Mouse (Mus musculus) liver, embryonic 14.5 days (tissue): Measurements from ENCODE around the gene Gprc5c. TPM values are rescaled to one million over a fixed set of nuclear protein-coding genes. Genes with fewer than 3 reads are reported as not detected.

Source experiments
- ATAC-seq: fragments of 200-750 bp; cut with Nextera tagmentation; 2 replicates; pipeline ENCODE4 v1.8.0; 2017; ENCODE audit warnings: moderate number of reproducible peaks, mild to moderate bottlenecking, moderate library complexity; ENCODE audit not compliant: insufficient read depth
- DNase-seq, 3 experiments: peaks; one replicate each; pipeline ENCODE4 v3.0.0-alpha.2; 2012 to 2013; ENCODE audit warnings: low read depth in 3 of 3, low spot score in 3 of 3
- H3K27ac ChIP-seq: fragments of 300-500 bp; sonication (generic); 2 replicates; pipeline ENCODE4 v1.5.1; 2014; ENCODE audit warnings: moderate library complexity, mild to moderate bottlenecking, control low read depth, inconsistent platforms
- H3K27me3 ChIP-seq: fragments of 300-500 bp; sonication (generic); 2 replicates; pipeline ENCODE4 v1.6.1; 2014; ENCODE audit warnings: mild to moderate bottlenecking, low read length, moderate library complexity; ENCODE audit not compliant: control insufficient read depth, insufficient read depth
- H3K36me3 ChIP-seq: fragments of 300-500 bp; sonication (generic); replicated peaks from 2 replicates; pipeline ENCODE4 v1.6.1; 2014; ENCODE audit warnings: low read depth; ENCODE audit not compliant: control insufficient read depth, insufficient read depth
- H3K4me1 ChIP-seq, 2 experiments: fragments of 200-500 bp in 1 of 2; fragments of 300-500 bp in 1 of 2; sonication (generic) in 1 of 2; replicated peaks; 2 replicates each; pipeline ENCODE4 v1.6.1; 2012 to 2014; ENCODE audit warnings: antibody characterized with exemption in 1 of 2, inconsistent platforms in 1 of 2, low read length in 1 of 2; ENCODE audit not compliant: control insufficient read depth in 2 of 2, insufficient read depth in 2 of 2
- H3K4me2 ChIP-seq: fragments of 300-500 bp; sonication (generic); 2 replicates; pipeline ENCODE4 v1.6.1; 2014; ENCODE audit warnings: low read depth, mild to moderate bottlenecking, control low read depth, moderate library complexity
- H3K4me3 ChIP-seq, 2 experiments: fragments of 200-500 bp in 1 of 2; fragments of 300-500 bp in 1 of 2; sonication (generic) in 1 of 2; 2 replicates each; pipeline ENCODE4 v1.5.1; 2012 to 2014; ENCODE audit warnings: low read depth in 2 of 2, low read length in 2 of 2, mild to moderate bottlenecking in 2 of 2, control low read depth in 1 of 2, inconsistent platforms in 1 of 2, moderate library complexity in 1 of 2; ENCODE audit not compliant: insufficient read depth in 1 of 2
- H3K9ac ChIP-seq: fragments of 300-500 bp; sonication (generic); replicated peaks from 2 replicates; pipeline ENCODE4 v1.6.1; 2014; ENCODE audit warnings: mild to moderate bottlenecking, control low read depth, moderate library complexity
- H3K9me3 ChIP-seq: fragments of 300-500 bp; sonication (generic); 2 replicates; pipeline ENCODE4 v1.6.1; 2016; ENCODE audit warnings: low read length, mixed read lengths; ENCODE audit not compliant: control insufficient read depth
- CTCF ChIP-seq: IDR thresholded peaks from 2 replicates; pipeline ENCODE4 v1.5.1; 2016; ENCODE audit warnings: antibody characterized with exemption, low read depth, control low read depth
- EP300 ChIP-seq: IDR thresholded peaks from 2 replicates; pipeline ENCODE4 v1.6.1; 2016; ENCODE audit warnings: antibody characterized with exemption, low read depth
- WGBS: fragments of 180-500 bp; shearing (Covaris S2); extraction: QIAGEN DNeasy Blood & Tissue Kit; methylation state at CpG from one replicate; pipeline ENCODE4 v1.1.7; 2014; ENCODE audit not compliant: insufficient replicate concordance; 5-methylcytosine and 5-hydroxymethylcytosine counted together
- polyA plus RNA-seq, 2 experiments: library from polyadenylated mRNA; depleted of rRNA in 1 of 2; stranded (reverse) in 1 of 2; unstranded in 1 of 2; fragments of >200 nt; fragmentation: Nextera tagmentation in 1 of 2; extraction: Ambion mirVana in 1 of 2; gene quantifications; 2 replicates each; pipeline versions ENCODE4 v1.2.1 to v1.2.3; 2012 to 2014

Gene Gprc5c
- polyA plus RNA-seq, 2 experiments, result 4.8 to 8.0 TPM

GRCm38 (mm10) chr11:114917120-114917519 lies 66.2 kb downstream of the Gprc5c start:
- H3K27me3 ChIP-seq, result no peaks in the 10 kb centered on the region
- 29% methylated on average over 6 of the region's 6 CpGs for WGBS

More at GRCm38 (mm10) chr11:114917120-114917519, 66.2 kb downstream of the Gprc5c start:
- Histone ChIP-seq H3K4me2 (no peak overlapping the region), H3K27ac (no peak overlapping the region), H3K9me3 (no peaks in the 10 kb centered on the region), H3K36me3 (no peaks in the 10 kb centered on the region), H3K4me1 (no peaks in the 10 kb centered on the region; a peak in 1 of 4 replicates), H3K4me3 (no peak overlapping the region), H3K9ac (no peak overlapping the region)
- no peak for TF ChIP-seq EP300
- no peak for TF ChIP-seq CTCF
- no peak for ATAC-seq
- DNase-seq, result no peak

Other genes starting within 250 kb of the Gprc5c start
- 758 and 1,654 TPM in 2 replicates for gene Rpl38, start 182.6 kb upstream of the Gprc5c start, polyA plus RNA-seq (2012; rRNA removed)
- gene Rpl38, start 182.6 kb upstream of the Gprc5c start, polyA plus RNA-seq (2014; fragmentation: Nextera tagmentation; extraction: Ambion mirVana), result 899 and 926 TPM in 2 replicates
- gene Ttyh2, start 175.7 kb upstream of the Gprc5c start, polyA plus RNA-seq (2012; rRNA removed), result 2.7 and 2.9 TPM in 2 replicates
- 6.4 and 6.5 TPM in 2 replicates for gene Ttyh2, start 175.7 kb upstream of the Gprc5c start, polyA plus RNA-seq (2014; fragmentation: Nextera tagmentation; extraction: Ambion mirVana)
- gene Dnaic2, start 123.7 kb upstream of the Gprc5c start, polyA plus RNA-seq (2012; rRNA removed), result 0.03 and 0.17 TPM in 2 replicates
- not detected in 2 replicates for gene Dnaic2, start 123.7 kb upstream of the Gprc5c start, polyA plus RNA-seq (2014; fragmentation: Nextera tagmentation; extraction: Ambion mirVana)
- gene Kif19a, start 85.8 kb upstream of the Gprc5c start, polyA plus RNA-seq (2012; rRNA removed), result 0.09 and 0.10 TPM in 2 replicates
- gene Kif19a, start 85.8 kb upstream of the Gprc5c start, polyA plus RNA-seq (2014; fragmentation: Nextera tagmentation; extraction: Ambion mirVana), result not detected in 2 replicates
- gene Btbd17, start 55.2 kb upstream of the Gprc5c start, polyA plus RNA-seq (2012; rRNA removed), result 0.10 TPM in 1 of 2 replicates, not detected in the other
- gene Btbd17, start 55.2 kb upstream of the Gprc5c start, polyA plus RNA-seq (2014; fragmentation: Nextera tagmentation; extraction: Ambion mirVana), result not detected in 2 replicates
- 0.04 TPM in 1 of 2 replicates, not detected in the other for gene Gpr142, start 52.2 kb upstream of the Gprc5c start, polyA plus RNA-seq (2012; rRNA removed)
- not detected in 2 replicates for gene Gpr142, start 52.2 kb upstream of the Gprc5c start, polyA plus RNA-seq (2014; fragmentation: Nextera tagmentation; extraction: Ambion mirVana)
- 2.1 and 3.1 TPM in 2 replicates for gene Cd300a, start 38.9 kb downstream of the Gprc5c start, polyA plus RNA-seq (2012; rRNA removed)
- 3.6 and 3.7 TPM in 2 replicates for gene Cd300a, start 38.9 kb downstream of the Gprc5c start, polyA plus RNA-seq (2014; fragmentation: Nextera tagmentation; extraction: Ambion mirVana)
- gene Cd300lb, start 83.2 kb downstream of the Gprc5c start, polyA plus RNA-seq (2012; rRNA removed), result 0.66 and 0.83 TPM in 2 replicates
- gene Cd300lb, start 83.2 kb downstream of the Gprc5c start, polyA plus RNA-seq (2014; fragmentation: Nextera tagmentation; extraction: Ambion mirVana), result 0.67 and 1.5 TPM in 2 replicates
- 0.18 TPM in 1 of 2 replicates, not detected in the other for gene Cd300c, start 118.0 kb downstream of the Gprc5c start, polyA plus RNA-seq (2012; rRNA removed)
- gene Cd300c, start 118.0 kb downstream of the Gprc5c start, polyA plus RNA-seq (2014; fragmentation: Nextera tagmentation; extraction: Ambion mirVana), result not detected in 2 replicates
- 0.75 and 0.89 TPM in 2 replicates for gene Cd300ld, start 138.8 kb downstream of the Gprc5c start, polyA plus RNA-seq (2012; rRNA removed)
- 0.63 and 1.1 TPM in 2 replicates for gene Cd300ld, start 138.8 kb downstream of the Gprc5c start, polyA plus RNA-seq (2014; fragmentation: Nextera tagmentation; extraction: Ambion mirVana)
- gene Cd300c2, start 150.7 kb downstream of the Gprc5c start, polyA plus RNA-seq (2012; rRNA removed), result 3.7 and 4.8 TPM in 2 replicates
- 7.6 and 7.8 TPM in 2 replicates for gene Cd300c2, start 150.7 kb downstream of the Gprc5c start, polyA plus RNA-seq (2014; fragmentation: Nextera tagmentation; extraction: Ambion mirVana)
- not detected in 2 replicates for gene Cd300ld2, start 165.0 kb downstream of the Gprc5c start, polyA plus RNA-seq (2012; rRNA removed)
- not detected in 2 replicates for gene Cd300ld2, start 165.0 kb downstream of the Gprc5c start, polyA plus RNA-seq (2014; fragmentation: Nextera tagmentation; extraction: Ambion mirVana)
- gene Cd300ld4, start 175.9 kb downstream of the Gprc5c start, polyA plus RNA-seq (2012; rRNA removed), result 0.09 and 0.10 TPM in 2 replicates
- gene Cd300ld4, start 175.9 kb downstream of the Gprc5c start, polyA plus RNA-seq (2014; fragmentation: Nextera tagmentation; extraction: Ambion mirVana), result not detected in 2 replicates
- gene Cd300ld5, start 186.6 kb downstream of the Gprc5c start, polyA plus RNA-seq (2012; rRNA removed), result 0.13 TPM in 1 of 2 replicates, not detected in the other
- gene Cd300ld5, start 186.6 kb downstream of the Gprc5c start, polyA plus RNA-seq (2014; fragmentation: Nextera tagmentation; extraction: Ambion mirVana), result not detected in 2 replicates
- gene Cd300ld3, start 197.3 kb downstream of the Gprc5c start, polyA plus RNA-seq (2012; rRNA removed), result 0.27 and 0.63 TPM in 2 replicates
- not detected in 2 replicates for gene Cd300ld3, start 197.3 kb downstream of the Gprc5c start, polyA plus RNA-seq (2014; fragmentation: Nextera tagmentation; extraction: Ambion mirVana)
- 0.44 and 0.56 TPM in 2 replicates for gene Cd300e, start 211.0 kb downstream of the Gprc5c start, polyA plus RNA-seq (2012; rRNA removed)
- 0.22 and 0.29 TPM in 2 replicates for gene Cd300e, start 211.0 kb downstream of the Gprc5c start, polyA plus RNA-seq (2014; fragmentation: Nextera tagmentation; extraction: Ambion mirVana)
- 1.5 and 1.7 TPM in 2 replicates for gene Rab37, start 240.3 kb downstream of the Gprc5c start, polyA plus RNA-seq (2012; rRNA removed)
- 1.8 and 2.0 TPM in 2 replicates for gene Rab37, start 240.3 kb downstream of the Gprc5c start, polyA plus RNA-seq (2014; fragmentation: Nextera tagmentation; extraction: Ambion mirVana)